Mouse (Mus musculus) small intestine, adult 2 months (tissue): Measurements from ENCODE around the gene Klk11.

Experiments
- CTCF ChIP-seq: fragments of 200-500 bp; IDR thresholded peaks from 2 replicates; pipeline ENCODE4 v1.5.1; 2012; ENCODE audit warnings: low read depth, mild to moderate bottlenecking, control low read depth, inconsistent platforms, low read length, moderate library complexity, mixed read lengths; ENCODE audit not compliant: insufficient replicate concordance, insufficient read length; ENCODE audit errors: extremely low read depth
- POLR2A ChIP-seq: fragments of 200-500 bp; IDR thresholded peaks from 2 replicates; pipeline ENCODE4 v1.6.1; 2012; ENCODE audit warnings: low read depth, mild to moderate bottlenecking, control low read depth, inconsistent platforms, low read length, moderate library complexity

DNA sequence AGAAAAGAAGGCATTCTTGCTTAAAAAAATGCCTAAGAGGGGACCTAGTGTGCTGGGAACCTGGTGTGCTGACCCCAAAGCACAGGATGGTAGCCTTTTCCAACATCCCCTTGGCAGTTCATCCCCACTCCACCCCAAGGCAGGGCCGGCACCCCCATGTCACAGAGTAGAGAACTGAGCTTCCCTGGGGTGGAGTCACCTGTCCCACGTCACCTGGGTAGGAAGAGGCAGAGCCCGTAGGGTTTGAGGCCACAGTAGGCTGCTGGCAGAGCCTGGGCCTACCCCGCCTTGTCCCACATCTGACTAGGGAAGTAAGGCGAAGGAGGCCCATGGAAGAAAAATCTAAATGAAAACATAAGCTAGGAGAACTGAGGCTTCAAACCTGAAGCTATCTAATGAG is at the start of gene Klk11:
- TF ChIP-seq POLR2A (no peak), CTCF (no peak)
